Mouse (Mus musculus) pancreas, adult 10 weeks (tissue): Measurements from ENCODE around the gene Ccnb1. TPM values are rescaled to one million over a fixed set of nuclear protein-coding genes. Genes with fewer than 3 reads are reported as not detected.

ENCODE experiments used
- polyA plus RNA-seq: library from polyadenylated mRNA; stranded (reverse); fragments of 350-450 nt; fragmentation: Illumina TruSeq; extraction: RNeasy Lipid Tissue Mini Kit (QIAGEN cat#74804); gene quantifications from one replicate; pipeline ENCODE4 v1.2.3, GENCODE M21; 2015; ENCODE audit warnings: low read depth, low replicate concordance; ENCODE audit not compliant: insufficient read depth

The Ccnb1 gene
- polyA plus RNA-seq: not detected

DNA sequence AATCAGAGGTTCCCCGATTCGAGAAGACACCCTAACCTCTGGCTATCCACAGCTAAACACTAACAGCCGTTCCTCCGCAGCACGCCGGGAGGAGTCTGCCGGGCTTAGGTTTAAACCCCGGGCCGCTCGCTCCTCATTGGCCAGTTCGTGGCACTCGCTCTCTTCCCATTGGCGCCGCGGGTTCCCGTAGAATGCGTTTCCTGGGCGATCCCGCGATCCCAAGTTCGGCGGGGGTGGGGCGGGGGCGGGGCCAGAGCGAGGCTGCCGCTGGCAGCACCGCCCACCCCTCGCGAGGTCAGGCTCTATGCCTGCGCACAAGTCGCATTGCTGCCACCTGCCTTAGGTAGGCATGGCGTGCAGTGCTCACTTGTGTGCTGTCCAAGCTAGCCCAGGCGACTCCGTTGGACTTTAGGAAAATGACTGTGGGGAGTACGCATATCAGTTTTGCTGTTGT lies at the start of gene Ccnb1:
Ccnb1 (minus strand) TSS at position 157 of the 454 bp plus-strand sequence.

DNA sequence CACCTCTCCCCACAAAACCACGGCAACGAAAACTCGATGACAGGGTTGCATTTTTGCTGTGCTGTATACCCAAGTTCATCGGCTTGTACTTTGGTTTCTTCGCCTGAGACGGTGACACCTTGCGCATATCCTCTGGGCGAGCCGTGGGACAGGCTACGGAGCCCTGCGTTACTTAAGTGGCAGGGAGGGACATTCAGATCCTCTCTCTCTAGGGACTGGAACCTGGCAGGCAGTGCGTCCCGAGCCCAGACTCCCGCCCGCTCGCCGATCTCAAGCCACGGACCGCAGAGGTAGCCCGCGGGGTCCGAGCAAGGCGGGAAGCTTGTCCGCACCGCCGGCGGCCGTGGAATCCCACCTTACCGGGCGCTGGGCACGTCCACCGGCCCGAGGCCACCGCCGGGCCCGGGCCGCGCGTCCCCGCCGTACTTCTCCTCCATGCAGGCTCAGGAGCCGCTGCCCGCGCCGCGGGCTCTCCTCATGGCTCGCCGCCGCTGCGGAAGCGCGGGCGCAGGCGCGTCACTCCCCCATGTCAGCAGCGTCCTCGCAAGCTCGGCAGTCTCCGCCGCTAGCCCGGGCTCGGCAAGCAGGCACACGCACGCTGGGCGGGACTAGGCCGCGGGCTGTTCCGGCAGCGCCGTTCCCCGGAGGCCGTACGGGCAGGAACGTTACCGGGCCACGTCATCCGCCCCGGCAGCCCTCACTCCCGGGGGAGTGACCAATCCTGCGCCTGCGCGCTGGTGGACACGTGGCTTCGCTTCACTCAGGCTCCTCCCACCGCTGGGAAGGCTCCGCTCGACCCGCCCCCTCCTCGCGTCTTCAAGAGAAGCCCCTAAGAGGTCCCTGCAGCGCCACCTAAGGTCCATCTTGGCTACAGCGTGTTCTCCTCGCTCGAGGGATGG lies 46.6 kb upstream of the Ccnb1 start, which contains the start of gene Slc30a5:
Slc30a5 (minus strand) TSS at position 687 of the 899 bp plus-strand sequence.

DNA sequence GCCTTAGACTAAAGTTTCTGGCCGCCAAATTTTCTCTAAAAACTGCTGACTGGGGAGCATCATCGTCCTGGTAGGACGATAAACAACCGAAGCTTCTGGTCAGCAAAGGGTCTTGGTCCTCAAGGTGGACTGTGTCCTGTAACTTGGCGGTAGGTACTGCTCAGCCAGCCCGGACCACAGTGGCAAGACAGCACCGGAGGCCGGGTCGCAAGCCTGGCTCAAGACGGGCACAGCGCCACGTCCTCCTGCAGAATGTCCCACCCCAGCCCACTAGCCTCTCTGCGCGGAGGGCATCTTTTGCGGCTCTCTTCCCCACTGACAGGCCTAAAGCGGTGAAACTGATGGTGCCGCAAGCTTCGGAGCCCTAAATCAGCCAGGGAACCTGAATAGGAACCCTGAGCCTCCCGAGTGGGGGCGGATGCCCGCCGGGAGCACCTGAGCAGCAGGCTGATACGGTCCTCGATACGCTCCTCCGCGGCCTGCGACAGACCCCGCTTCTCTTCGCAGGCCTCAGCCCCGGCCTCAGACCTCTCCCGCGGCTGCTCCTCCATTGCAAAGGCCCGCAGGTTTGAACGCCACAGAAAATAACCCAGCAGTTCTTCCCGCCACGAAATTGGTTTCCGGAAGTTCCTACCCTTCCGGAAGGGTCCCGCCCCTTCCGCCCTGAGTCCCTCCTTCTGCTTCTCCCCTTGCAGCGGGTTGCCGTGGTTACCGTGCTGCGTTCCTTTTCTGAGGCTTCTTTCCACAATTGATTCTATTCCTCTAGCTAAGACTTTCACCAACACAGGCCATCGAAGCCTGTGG lies 10.9 kb downstream of the Ccnb1 start, which contains the start of gene Cenph:
Cenph (minus strand) TSS at position 648 of the 804 bp plus-strand sequence.

DNA sequence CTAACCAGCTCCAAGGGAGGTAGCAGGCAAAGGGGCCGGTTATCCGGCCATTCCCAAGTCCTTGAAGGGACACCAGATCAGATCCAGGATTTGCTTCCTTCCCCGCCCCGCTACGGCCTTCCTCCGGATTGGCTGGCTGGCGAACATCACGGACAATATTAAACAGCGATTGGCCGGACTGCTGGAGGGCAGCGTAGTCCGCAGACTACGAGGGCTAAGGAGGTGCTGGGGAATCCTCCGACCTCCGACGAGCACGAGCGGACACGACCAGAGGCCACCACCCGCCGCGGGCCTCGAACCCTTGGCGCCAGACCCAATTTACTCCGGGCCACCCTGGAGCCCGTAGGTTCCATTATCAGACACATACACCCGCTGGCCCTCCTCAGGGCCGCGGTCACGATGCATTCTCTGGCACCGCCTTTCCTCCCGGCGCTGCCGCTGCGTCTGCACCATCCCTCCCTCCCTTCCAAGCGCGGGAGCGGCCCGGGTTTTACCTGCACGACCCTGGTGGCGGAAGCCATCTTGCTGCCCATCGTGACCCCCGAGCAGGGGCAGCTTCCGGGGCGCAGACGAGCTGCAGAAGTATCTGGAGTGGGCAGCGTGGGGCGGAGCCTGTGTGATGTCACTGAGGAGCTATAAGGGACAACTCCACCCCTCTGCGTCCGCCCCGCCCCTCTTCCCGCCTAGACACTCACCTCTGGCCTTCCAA lies 42.2 kb downstream of the Ccnb1 start, which contains the start of gene Mrps36:
Mrps36 (minus strand) TSS at position 624 of the 709 bp plus-strand sequence.

GRCm38 (mm10) chr13:100730861-100731176 lies 55.6 kb downstream of the Ccnb1 start, which contains the start of gene Cdk7:
Cdk7 (minus strand) TSS chr13:100730939.

Other genes starting within 250 kb of the Ccnb1 start
- 1.8 TPM for gene Ocln, start 233.9 kb downstream of the Ccnb1 start, polyA plus RNA-seq
- gene Marveld2, start 169.6 kb downstream of the Ccnb1 start, polyA plus RNA-seq: 2.8 TPM
- 13.9 TPM for gene Ak6, start 135.6 kb downstream of the Ccnb1 start, polyA plus RNA-seq
- gene Rad17, start 135.5 kb downstream of the Ccnb1 start, polyA plus RNA-seq: 5.6 TPM
- gene Taf9, start 135.0 kb downstream of the Ccnb1 start, polyA plus RNA-seq: 1.8 TPM
- gene Ccdc125, start 116.9 kb downstream of the Ccnb1 start, polyA plus RNA-seq: 1.00 TPM
- 7.1 TPM for gene Cdk7, start 55.6 kb downstream of the Ccnb1 start, polyA plus RNA-seq
- 11.8 TPM for gene Mrps36, start 41.9 kb downstream of the Ccnb1 start, polyA plus RNA-seq
- not detected for gene Cenph, start 10.7 kb downstream of the Ccnb1 start, polyA plus RNA-seq
- 14.0 TPM for gene Slc30a5, start 46.9 kb upstream of the Ccnb1 start, polyA plus RNA-seq